Mouse (Mus musculus) thymus, adult 2 months (tissue): ENCODE measurements around the gene Sap25.

ENCODE experiments used
- CTCF ChIP-seq: fragments of 200-500 bp; IDR thresholded peaks from 2 replicates; pipeline ENCODE4 v1.5.1; 2012; ENCODE audit warnings: mild to moderate bottlenecking, control low read depth, low read length, moderate library complexity, borderline replicate concordance; ENCODE audit not compliant: control insufficient read depth, poor library complexity, insufficient read depth; ENCODE audit errors: extremely low read depth
- POLR2A ChIP-seq: fragments of 200-500 bp; IDR thresholded peaks from 2 replicates; pipeline ENCODE4 v1.6.1; 2012; ENCODE audit warnings: mild to moderate bottlenecking, low read length, control low read depth, moderate library complexity; ENCODE audit not compliant: control insufficient read depth, poor library complexity, insufficient read depth; ENCODE audit errors: extremely low read depth

DNA sequence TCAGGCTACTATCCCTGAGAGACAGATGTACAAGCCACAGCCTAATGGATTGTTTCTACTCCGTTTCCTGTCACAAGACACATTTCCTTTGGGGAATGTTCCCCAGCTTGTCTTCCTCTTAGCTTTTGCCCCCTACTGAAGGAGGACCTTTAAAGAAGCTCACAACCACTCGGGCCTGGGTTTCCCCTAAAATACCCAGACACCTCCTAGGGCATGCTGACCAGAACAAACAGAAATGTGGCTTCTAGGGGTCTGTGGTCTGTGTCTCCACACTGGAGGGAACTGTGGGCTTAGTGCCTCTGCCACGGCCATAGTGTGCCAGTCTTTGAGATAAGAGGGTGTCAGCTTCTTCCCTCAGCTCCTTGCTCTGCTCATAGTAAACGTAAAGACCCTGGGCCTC, 9.5 kb upstream of the Sap25 start:
- TF ChIP-seq CTCF (no peak), POLR2A (no peak)
